Mouse (Mus musculus): ENCODE results near the gene Pik3c2g.

DNA sequence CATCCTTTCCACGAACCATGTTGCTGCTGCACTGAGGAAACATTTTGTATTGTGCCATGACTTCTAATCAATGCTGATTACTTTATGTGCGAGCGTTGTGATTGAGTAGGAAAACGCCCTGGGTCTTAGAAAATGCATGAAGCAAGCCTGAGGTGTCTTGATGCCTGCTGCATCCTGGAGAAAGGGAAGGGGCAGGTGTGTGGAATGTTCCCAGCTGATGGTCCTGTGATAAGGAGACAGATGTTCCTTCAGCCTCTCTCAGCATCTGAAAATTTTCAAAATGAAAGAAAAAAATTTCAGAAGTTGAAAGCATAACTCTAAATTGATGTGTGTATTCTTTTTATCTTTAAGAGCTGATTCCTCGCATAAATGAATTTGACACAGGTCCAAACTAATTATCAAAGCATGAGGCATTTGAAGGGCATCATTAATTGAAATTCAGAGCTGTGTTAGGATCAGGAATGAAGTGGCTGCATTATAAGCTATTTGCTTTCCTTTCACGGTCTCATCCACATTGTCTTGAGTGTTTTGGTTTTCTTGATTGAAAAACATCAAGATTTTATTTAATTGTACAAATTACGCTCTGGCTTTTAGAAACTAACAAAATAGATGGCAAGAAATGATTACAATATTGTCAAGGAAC lies 31.4 kb upstream of the Pik3c2g start:
- TF ChIP-seq MYOG (IDR thresholded peaks at IDR 0.05; ENCODE audit: control insufficient read depth in 1 of 3, insufficient read depth in 1 of 3, insufficient read length in 2 of 3, low read depth in 2 of 3) (no peak), SRF (IDR thresholded peaks at IDR 0.05; ENCODE audit: control insufficient read depth, insufficient read length, low read depth) (no peak), MYOD1 (IDR thresholded peaks at IDR 0.05; ENCODE audit: control insufficient read depth in 1 of 3, insufficient read length in 2 of 3, low read depth in 2 of 3) (no peak), POLR2A (IDR thresholded peaks at IDR 0.05; ENCODE audit: insufficient read length, low read depth) (no peak), MAX (IDR thresholded peaks at IDR 0.05; ENCODE audit: low read depth) (no peak)
